Mouse (Mus musculus) frontal cortex, postnatal 10 days (tissue): ENCODE results near the gene Gjc2.
"Not testable (repeated sequence)": the region's sequence is repeated elsewhere in the genome, so short reads cannot be mapped to it uniquely, and the experiment has no call there.

Experiments
- DNase-seq, 2 experiments: peaks; one replicate each; pipeline ENCODE4 v3.0.0; 2022; ENCODE audit warnings: low spot score in 2 of 2, mixed read lengths in 1 of 2

The Gjc2 gene

GRCm38 (mm10) chr11:59182864-59183331 is at the start of gene Gjc2:
Gjc2 (minus strand) TSS chr11:59183213.
- DNase-seq, result no peak

DNA sequence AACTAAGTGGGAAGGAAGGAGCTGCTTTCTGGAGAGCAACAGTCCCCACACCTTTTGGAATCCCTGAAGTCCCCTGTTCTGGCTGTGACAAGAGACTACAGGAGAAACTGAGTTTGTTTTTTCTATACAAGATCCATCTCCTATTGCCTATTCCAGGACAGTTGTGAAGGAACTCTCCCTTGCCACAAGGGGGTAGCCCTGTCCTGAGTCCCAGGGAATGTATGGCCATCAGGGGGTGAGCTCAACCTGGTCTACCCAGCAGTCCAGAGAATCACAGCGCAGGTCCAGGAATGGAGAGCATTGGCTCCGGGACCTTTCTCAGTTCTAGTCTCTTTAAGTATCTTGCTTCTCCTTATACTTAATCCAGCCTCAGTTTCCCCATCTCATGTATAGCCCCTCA is 49.8 kb upstream of the Gjc2 start:
- DNase-seq, result no peak

DNA sequence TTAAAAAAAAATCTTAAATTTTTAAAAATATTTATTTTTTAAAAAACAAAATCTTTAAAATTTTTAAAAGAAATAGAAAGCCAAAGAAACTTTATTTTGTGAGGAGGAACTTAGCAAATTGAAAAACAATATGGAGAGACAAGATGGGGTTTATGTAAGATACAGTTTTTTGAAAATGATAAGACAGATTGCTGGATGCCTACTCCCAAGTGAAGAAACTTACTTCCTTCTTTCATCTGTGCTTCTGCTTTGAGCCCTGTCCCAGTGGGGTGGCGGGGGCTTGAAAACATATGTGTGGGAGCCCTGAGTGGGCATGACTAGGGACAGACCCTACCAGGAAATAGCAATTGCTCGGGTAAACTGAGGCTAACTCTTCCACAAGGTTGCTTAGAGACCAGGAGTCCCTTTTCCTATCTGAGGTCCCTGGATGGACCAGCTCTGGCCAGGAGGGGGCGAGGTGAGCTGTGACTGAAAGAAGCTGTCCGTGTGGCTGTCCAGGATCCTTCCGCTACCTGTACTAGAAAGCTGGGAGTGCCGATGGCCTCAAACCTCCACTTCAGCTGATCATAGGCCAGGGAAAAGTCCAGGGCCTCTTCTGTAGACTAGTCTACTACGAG is 47.2 kb upstream of the Gjc2 start:
- no peak for DNase-seq

DNA sequence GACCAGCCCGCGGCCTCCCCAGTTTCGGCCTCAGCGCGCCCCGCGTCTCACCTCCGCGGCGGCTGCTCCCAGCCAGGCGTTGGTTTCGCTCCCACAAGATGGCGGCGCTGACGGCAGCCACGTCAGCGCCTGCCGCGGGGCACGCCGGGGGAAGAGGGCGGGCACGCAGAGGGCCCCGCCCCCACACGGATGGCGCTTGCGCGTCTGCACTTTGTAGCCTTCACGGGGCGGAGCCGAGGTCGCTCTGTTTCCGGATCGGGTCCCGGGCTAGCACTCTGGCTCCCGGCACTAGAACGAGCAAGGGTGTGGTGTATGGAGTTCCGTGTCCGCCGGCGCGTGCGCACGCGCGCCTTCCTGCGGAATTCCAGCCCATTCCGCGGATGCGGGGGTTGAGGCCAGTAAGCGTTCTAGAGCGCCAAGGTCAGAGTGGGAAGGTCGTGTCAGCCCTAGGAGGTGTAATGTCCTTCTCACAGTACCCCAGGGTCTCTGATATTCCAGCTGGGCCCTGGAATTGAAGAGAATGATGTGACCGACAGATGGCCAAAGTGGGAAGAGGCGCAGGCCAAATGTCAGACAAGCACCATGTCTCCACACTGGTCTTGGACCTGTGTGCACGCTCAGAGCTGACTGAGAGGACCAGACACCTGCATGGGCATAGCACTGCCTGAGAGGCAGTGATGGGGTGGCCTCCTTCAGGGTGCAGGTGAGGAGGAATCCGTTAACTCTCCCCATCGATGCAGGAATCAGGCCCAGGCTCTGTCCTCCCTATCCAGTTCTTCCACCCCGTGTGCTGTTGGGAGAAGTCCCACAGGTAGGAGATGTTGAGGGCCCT is 45.3 kb upstream of the Gjc2 start, which contains the start of gene Arf1:
TSS of gene Arf1 (minus strand) at position 149 of the 832 bp plus-strand sequence.
- DNase-seq, result peak; percentile 93 to 96

GRCm38 (mm10) chr11:59227604-59228121 is 44.6 kb upstream of the Gjc2 start:
- peak; percentile 34 to 46 for DNase-seq

DNA sequence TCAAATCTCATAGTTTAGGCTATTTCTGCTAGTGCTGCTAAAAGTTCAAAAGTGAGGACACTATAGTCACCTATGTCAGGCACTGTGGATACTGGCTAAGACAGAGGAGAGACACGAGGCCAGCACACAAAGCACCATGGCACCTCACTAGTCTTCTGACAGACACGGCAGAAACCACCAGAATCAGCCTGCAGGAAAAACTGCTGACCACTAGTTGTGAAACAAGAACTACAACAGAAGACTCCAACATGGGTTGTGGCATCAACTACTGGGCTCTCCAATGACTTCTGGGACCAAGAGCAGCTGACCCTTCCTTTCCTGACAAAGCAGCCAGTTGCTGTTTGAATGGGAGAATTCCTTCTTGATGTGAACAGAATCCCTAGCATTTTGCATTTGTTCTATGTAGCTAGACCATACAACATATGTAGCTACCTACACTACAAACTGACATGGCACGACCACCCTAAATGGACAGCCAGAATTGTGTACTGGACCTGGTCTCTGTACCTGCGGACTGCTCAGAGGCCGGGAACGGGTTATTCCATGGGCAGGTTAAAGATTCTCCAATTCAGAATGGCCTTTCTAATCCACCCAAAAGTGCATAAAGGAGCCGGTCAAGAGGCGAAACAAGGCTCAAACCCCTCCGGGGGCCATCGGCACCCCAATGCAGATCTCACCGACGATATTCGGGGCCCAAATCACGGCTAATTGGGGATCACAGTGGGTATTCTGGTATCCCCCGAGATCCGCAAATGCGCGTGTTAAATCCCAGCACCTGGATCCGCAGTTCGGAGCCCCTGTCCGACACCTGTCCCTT is 44.0 kb upstream of the Gjc2 start:
- no peak for DNase-seq

DNA sequence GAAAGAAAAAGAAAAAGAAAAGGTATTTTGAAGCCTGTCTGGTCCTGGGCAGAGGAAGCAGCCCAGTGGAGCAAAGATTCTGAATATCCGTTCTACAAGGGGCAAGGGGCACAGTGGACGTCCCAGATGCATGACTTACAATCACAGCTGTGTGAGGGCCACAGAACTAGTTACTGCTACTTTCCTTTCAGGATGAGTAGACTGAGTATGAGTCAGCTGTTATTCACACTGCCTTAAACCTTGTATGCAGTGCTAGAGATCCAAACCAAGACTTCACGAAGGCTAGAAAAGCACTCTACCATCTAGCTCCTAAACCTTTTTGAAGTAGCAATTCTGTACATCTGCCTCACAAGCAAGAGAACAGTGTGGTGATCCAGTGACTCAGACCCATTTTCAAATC is 43.2 kb upstream of the Gjc2 start:
- DNase-seq, result no peak

- DNase-seq, result no peak
Measured at GRCm38 (mm10) chr11:59225167-59225566, 42.2 kb upstream of the Gjc2 start.

- no peak for DNase-seq
Measured at GRCm38 (mm10) chr11:59224470-59224869, 41.5 kb upstream of the Gjc2 start.

DNA sequence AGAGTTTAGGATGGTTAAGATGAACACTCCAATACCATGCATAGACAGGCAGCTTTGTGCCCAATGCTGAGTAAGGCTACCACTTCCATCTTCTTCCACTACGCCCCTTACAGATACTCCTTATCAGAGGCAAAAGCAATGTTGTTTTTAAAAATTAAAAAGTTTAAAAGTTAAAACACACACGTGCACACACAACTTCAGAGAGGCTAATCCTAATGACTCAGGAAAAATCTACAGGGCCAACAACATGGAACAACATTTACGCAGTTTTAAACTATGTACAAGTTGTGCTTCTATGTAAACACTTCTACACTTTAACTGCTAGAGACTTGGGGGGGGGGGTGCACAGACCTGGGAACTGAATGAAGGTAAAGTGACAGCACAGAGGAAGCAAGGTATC is 41.0 kb upstream of the Gjc2 start:
- DNase-seq, result no peak

DNA sequence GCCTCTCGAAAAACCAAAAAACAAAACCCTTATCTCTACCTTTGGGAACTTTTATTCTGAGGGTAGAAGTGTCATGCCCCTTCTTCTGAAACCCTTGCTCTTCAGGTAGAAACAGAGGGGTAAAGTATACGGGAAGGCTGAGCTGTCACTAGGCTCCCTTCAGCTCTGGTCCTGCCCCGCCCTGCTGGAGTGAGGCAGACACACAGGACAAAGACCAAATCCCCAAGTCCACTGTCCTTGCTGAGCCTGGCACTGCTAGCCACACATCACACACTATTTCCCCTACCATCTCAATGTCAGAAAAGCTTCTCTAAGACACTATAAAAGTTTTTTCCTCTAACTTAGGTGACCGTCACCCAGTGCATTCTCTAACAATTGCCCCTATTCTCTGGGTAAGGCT is 39.3 kb upstream of the Gjc2 start:
- no peak for DNase-seq

DNA sequence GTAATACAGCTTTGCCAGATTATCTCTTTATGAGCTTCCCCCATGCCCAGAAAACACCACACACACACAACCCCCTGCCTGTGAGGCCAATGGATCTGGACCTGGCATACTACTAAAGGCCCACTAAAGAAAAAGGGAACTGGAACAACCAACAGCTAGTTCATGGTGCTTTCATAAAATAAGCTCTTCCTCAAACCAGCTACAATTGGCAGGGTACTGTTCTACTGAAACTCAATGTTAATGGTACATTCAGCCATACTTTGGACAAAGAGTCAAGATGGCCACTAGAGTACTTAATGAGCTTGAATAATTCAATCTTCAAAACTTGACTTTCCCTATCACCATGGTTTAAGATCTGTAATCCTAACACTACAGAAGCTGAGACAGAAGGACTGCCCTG is 38.6 kb upstream of the Gjc2 start:
- DNase-seq, result no peak

- DNase-seq, result no peak
Measured at GRCm38 (mm10) chr11:59219064-59219463, 36.1 kb upstream of the Gjc2 start.

DNA sequence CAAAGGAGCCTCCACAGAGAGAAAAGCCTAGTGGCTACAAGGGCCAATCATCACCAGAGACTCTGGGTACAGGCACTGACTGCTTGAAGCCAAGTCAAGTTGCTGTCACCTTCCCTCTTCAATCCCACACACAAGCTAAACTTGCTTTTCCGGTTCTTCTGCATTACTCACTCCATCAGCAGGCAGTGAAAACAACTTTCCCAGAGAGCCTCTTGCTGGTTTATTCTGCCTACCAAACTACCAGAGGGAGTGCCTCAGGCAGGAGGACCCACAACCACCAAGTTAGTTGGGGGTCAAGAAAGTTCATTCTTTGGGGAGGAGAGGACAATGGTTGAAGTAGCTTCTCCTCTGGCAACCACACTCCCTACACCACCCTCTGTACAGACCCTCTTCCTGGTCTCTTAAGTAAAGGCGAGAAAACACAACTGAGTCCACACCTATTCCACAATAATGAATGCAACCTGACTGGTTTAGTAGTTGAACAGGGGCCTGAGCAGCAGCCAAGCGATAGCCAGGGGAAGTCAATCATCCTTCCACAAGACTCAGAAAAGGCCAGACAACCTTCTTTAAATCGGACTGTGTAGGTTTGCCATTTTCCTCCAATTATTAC is 35.5 kb upstream of the Gjc2 start:
- DNase-seq, result no peak

- no peak for DNase-seq
Measured at GRCm38 (mm10) chr11:59216955-59217354, 33.9 kb upstream of the Gjc2 start.

- no peak for DNase-seq
Measured at GRCm38 (mm10) chr11:59212892-59213494, 30.0 kb upstream of the Gjc2 start.

DNA sequence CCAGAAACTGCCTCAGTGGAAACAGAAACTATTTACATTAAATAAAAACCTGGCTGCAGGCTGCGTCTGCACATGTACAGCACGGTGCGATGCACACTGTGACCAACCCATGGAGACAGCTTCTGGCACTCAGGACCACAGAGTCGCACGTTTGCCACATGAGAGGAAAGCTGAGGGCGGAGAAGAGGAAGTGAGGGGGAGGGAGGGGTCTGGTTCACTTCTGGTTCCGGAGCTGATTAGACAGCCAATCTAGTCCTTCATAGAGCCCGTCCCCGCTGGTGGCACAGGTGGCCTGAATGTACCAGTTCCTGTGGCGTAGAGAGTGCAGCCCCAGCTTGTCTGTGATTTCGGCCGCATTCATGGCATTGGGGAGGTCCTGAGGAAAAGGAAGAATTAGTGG is 29.3 kb upstream of the Gjc2 start:
- DNase-seq, result not testable (repeated sequence)

DNA sequence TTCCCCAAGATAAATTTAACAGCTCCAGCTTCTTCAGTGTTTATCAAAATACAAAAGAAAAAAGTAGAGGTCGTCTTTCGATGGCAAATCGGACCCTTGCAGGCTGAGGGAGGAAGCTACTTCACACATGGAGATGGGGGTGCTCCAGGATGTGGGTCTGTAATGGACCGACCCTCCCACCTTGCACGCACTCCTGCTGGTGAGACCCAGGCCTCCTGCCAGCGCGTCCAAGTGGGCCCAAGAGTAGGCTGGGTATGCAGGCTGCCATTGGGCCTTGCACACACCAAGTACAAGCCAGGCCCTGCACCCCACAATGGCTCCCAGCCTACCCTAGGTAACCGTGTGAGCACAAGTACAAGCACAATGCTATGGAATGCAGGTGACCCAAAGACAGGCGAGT is 28.5 kb upstream of the Gjc2 start:
- not testable (repeated sequence) for DNase-seq

DNA sequence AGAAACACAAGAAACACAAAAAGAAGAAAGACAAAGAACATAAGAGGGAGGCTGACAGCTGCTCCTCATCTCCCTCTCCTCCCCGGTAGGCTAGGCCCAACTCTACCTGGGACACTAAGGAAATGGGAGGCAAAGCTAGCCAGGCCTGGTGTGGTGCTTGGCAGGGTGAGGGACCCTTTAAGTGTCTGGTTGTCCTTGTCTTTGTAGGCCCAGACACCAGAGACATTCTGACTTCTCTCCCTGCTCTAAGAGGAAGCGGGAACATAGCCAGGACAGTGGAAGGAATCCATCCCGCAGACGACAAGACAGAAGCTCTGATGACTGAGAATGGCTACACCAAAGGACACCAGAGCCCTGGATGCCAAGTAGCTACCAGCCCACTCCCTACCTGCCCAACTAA is 27.0 kb upstream of the Gjc2 start:
- DNase-seq, result no peak

DNA sequence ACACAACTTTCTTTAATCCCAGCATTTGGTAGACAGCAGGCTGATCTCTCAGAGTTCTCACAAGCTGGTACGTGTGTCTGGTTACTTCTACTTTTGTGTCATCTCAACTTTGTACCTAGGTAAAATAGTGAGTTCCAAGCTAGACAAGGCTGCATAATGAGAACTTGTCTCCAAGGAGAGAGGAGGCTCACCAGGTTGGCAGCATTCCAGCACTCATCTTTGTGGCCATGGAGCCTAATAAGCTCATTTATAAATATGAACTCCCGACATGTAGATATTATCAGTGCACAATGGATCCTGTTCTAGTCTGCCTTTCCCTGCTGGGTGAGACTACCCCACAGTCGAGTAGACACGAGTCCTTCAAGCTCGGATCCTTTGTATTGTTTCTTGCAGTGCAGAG is 26.6 kb upstream of the Gjc2 start:
- DNase-seq, result no peak

DNA sequence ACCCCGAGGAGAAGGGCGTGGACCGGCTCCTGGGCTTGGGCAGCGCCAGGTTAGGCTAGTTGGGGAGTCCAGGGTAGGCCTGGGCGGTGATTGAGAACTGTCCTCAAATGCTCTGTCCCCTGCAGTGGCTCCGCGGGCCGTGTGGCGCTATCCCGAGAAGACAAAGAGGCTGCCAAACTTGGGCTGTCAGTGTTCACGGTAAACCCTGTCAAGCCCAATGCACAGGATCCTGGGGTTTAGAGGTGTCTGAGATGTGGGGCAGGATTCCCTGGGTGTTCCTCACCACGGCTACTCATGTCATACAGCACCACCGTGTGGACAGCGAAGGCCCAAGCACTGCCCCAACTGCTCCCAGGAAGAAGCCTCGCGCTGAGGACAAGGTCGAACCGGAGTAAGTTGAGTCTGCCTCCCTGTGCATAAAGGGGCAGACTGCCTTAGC is 26.0 kb upstream of the Gjc2 start:
- DNase-seq, result peak in 1 of 2 experiments; percentile 55
